Mouse (Mus musculus): ENCODE measurements around the gene Il1rapl1. TPM values are rescaled to one million over a fixed set of nuclear protein-coding genes. Genes with fewer than 3 reads are reported as not detected.

The Il1rapl1 gene
- polyA plus RNA-seq, 1 experiment from 2014 or later: 0.19 TPM

DNA sequence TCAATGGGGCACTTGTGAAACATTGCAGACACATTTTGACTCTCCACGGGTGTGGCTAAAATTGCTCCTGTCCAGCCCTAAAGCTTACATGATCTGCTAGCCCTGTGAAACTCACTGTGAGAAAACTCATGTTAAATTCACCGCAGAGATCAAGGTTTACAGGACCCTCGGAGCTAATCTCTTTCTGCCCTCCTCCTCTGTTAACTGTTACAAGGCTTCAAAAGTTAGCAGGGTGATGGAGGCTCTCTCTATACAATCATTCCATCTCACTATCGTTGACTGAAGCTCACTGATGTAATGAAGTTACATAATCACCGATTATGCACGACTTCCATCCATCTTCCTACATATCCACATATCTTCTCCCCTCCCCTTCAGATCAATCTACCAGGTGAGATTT, 1.9 kb downstream of the Il1rapl1 start:
- Histone ChIP-seq H3K27ac (replicated peaks) (no peak overlapping the region), H3K9ac (ENCODE audit: low read length) (no peak overlapping the region), H3K27me3 (ENCODE audit: control insufficient read depth, insufficient read depth, low read length) (no peaks in the 10 kb centered on the region), H3K4me3 (ENCODE audit: low read depth, low read length) (no peak overlapping the region), H3K36me3 (ENCODE audit: control insufficient read depth, insufficient read depth, low read length) (no peaks in the 10 kb centered on the region), H3K4me2 (replicated peaks; ENCODE audit: low read depth) (peak overlapping the region; percentile 2; the same call in 1 of the 2 replicates), H3K4me1 (replicated peaks; ENCODE audit: control insufficient read depth, insufficient read depth) (no peaks in the 10 kb centered on the region), H3K9me3 (ENCODE audit: control insufficient read depth, low read length) (no peaks in the 10 kb centered on the region)
- no peak for ATAC-seq (ENCODE audit: low FRiP score, low TSS enrichment)
- no peak for DNase-seq (ENCODE audit: low spot score)
- 30% methylated on average over 6 of the region's 6 CpGs for whole genome bisulfite sequencing
- TF ChIP-seq EP300 (optimal IDR thresholded peaks at IDR 0.05) (no peak), CTCF (IDR thresholded peaks at IDR 0.05; ENCODE audit: low read depth) (no peak)

DNA sequence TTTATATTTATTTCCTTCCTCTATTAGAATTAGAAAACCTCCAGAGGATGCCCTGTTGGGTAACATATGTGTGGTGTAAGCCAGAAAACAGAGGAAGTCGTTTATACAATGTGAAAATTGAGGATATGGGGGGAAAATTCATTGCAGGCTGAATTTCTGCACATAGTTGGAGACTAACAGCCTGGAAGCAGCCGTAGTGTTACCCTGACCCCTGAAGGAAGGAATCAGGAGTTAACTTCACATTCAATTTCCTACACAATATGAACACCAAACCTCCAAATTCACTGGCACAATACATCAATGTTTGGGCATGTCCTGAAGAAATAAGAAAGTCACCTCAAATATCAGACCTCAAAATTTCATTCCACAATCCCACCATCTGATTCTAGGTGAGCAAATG, 3.2 kb downstream of the Il1rapl1 start:
- TF ChIP-seq EP300 (optimal IDR thresholded peaks at IDR 0.05) (no peak), CTCF (IDR thresholded peaks at IDR 0.05; ENCODE audit: low read depth) (peak; percentile 52)
- no peaks in the 10 kb centered on the region for H3K9me3 ChIP-seq (ENCODE audit: control insufficient read depth, low read length)
- H3K4me3 ChIP-seq (ENCODE audit: low read depth, low read length): no peak overlapping the region
- no peaks in the 10 kb centered on the region for H3K36me3 ChIP-seq (ENCODE audit: control insufficient read depth, insufficient read depth, low read length)
- no peak overlapping the region for H3K9ac ChIP-seq (ENCODE audit: low read length)
- no peaks in the 10 kb centered on the region for H3K4me1 ChIP-seq (replicated peaks; ENCODE audit: control insufficient read depth, insufficient read depth)
- WGBS: 27% methylated on average over 2 of the region's 2 CpGs
- H3K27ac ChIP-seq (replicated peaks): no peak overlapping the region
- H3K4me2 ChIP-seq (replicated peaks; ENCODE audit: low read depth): no peak overlapping the region
- no peaks in the 10 kb centered on the region for H3K27me3 ChIP-seq (ENCODE audit: control insufficient read depth, insufficient read depth, low read length)
- ATAC-seq (ENCODE audit: low FRiP score, low TSS enrichment) (no peak), DNase-seq (ENCODE audit: low spot score) (no peak)

DNA sequence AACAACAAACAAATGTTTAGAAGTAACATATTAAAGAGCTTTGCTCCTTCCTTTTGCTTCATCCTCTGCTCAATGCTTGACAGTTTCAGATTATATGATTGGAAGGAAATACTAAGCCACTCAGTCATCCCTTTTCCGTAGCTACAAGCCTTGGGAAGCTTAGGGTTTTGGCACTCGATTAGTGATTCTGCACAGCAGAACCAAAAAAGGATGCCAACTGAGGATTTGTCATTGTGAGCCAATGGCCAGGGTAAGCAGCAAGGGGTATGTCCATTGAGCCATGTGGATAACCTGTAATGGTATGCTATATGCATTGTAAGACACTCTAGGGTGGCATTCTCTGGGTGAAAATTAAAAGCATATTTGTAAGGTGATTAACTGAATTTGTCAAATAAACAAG, 5.7 kb downstream of the Il1rapl1 start:
- TF ChIP-seq EP300 (optimal IDR thresholded peaks at IDR 0.05) (no peak), CTCF (IDR thresholded peaks at IDR 0.05; ENCODE audit: low read depth) (no peak)
- Histone ChIP-seq H3K4me1 (replicated peaks; ENCODE audit: control insufficient read depth, insufficient read depth) (no peaks in the 10 kb centered on the region), H3K27me3 (ENCODE audit: control insufficient read depth, insufficient read depth, low read length) (no peaks in the 10 kb centered on the region), H3K27ac (replicated peaks) (no peak overlapping the region), H3K4me2 (replicated peaks; ENCODE audit: low read depth) (no peak overlapping the region), H3K36me3 (ENCODE audit: control insufficient read depth, insufficient read depth, low read length) (no peaks in the 10 kb centered on the region), H3K9ac (ENCODE audit: low read length) (no peak overlapping the region), H3K4me3 (ENCODE audit: low read depth, low read length) (no peak overlapping the region), H3K9me3 (ENCODE audit: control insufficient read depth, low read length) (no peaks in the 10 kb centered on the region)
- no peak for DNase-seq (ENCODE audit: low spot score)
- ATAC-seq (ENCODE audit: low FRiP score, low TSS enrichment): no peak
- 60% methylated on average over 2 of the region's 2 CpGs for WGBS

DNA sequence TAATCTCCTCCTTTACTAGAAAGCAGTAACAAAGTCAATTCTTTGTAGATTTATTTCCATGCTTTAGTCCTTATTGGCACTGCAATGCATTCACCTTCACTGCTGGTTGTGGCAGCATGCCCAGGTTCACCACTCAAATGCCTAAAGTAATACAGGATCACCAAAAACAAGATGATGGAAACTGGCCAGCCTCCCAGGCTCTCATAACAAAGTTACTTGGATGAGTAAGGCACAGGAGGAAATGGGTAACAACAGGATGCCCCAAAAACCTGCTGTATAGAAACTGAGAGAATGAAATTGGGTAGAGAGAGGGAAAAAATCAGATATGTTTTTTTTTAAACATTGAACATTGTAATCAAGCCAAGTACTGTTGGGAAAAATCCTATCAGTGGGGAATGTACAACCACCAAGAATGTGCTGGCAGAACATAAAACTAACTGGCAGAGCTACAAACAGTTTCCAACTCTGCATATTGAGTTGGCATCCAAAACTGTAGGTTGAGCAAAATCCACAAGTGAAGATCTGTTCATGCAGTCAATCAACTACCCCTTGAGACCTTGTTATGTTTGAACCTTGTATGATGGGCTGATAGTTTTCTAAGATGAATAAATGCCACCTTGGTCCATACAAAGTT, 21.4 kb downstream of the Il1rapl1 start:
- H3K4me3 ChIP-seq (ENCODE audit: low read depth, low read length): no peak overlapping the region
- H3K4me2 ChIP-seq (replicated peaks; ENCODE audit: low read depth): no peak overlapping the region
- no peak for DNase-seq (ENCODE audit: low spot score)
- no peak overlapping the region for H3K9ac ChIP-seq (ENCODE audit: low read length)
- no peaks in the 10 kb centered on the region for H3K36me3 ChIP-seq (ENCODE audit: control insufficient read depth, insufficient read depth, low read length)
- ATAC-seq (ENCODE audit: low FRiP score, low TSS enrichment): no peak
- no peaks in the 10 kb centered on the region for H3K9me3 ChIP-seq (ENCODE audit: control insufficient read depth, low read length)
- no peak overlapping the region for H3K27ac ChIP-seq (replicated peaks)
- TF ChIP-seq CTCF (IDR thresholded peaks at IDR 0.05; ENCODE audit: low read depth) (no peak), EP300 (optimal IDR thresholded peaks at IDR 0.05) (no peak)
- H3K4me1 ChIP-seq (replicated peaks; ENCODE audit: control insufficient read depth, insufficient read depth): no peaks in the 10 kb centered on the region
- no peaks in the 10 kb centered on the region for H3K27me3 ChIP-seq (ENCODE audit: control insufficient read depth, insufficient read depth, low read length)

- no peak overlapping the region for H3K9ac ChIP-seq (ENCODE audit: low read length)
- DNase-seq (ENCODE audit: low spot score): no peak
- H3K4me2 ChIP-seq (replicated peaks; ENCODE audit: low read depth): no peak overlapping the region
- ATAC-seq (ENCODE audit: low FRiP score, low TSS enrichment): no peak
- no peak overlapping the region for H3K4me3 ChIP-seq (ENCODE audit: low read depth, low read length)
- no peak for TF ChIP-seq CTCF (IDR thresholded peaks at IDR 0.05; ENCODE audit: low read depth)
- no peak for TF ChIP-seq EP300 (optimal IDR thresholded peaks at IDR 0.05)
- WGBS: 53% methylated on average over 2 of the region's 2 CpGs
- no peak overlapping the region for H3K27ac ChIP-seq (replicated peaks)
- no peaks in the 10 kb centered on the region for H3K4me1 ChIP-seq (replicated peaks; ENCODE audit: control insufficient read depth, insufficient read depth)
- H3K9me3 ChIP-seq (ENCODE audit: control insufficient read depth, low read length): no peaks in the 10 kb centered on the region
- no peaks in the 10 kb centered on the region for H3K27me3 ChIP-seq (ENCODE audit: control insufficient read depth, insufficient read depth, low read length)
- no peaks in the 10 kb centered on the region for H3K36me3 ChIP-seq (ENCODE audit: control insufficient read depth, insufficient read depth, low read length)
Observed at GRCm38 (mm10) chrX:88089873-88090272, 25.6 kb downstream of the Il1rapl1 start.

DNA sequence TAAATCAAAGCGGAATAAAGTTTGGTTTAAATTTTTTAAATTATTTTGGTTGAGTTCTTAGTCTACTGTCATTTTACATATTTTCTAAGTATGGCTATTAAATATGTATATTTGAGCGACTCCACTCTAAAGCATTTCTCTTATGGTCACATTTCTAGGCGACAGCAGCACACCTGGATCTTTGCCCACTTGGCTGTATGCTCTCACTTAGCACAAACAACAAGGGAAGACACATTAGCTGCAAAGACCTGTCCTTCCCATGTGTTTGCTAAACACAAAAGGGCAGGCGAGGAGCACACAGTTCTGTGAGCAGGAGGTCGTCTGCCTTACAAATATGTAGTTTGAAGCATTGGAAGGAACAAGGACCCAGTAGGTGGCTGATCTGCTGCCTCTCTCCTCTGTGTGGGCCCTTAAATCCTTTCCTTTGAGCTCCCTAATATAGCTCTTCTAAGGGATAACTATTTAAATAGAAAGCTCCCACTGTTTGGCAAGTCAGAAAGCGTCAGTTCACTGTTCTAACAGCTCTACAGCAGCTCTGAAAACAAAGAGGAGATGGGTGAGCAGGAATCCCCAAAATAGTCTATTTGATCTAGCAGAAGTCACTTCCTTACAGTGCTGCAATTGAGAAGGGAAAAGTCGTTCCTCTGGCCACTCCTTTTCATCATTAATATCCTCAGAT, 42.6 kb downstream of the Il1rapl1 start:
- no peak overlapping the region for H3K27ac ChIP-seq (replicated peaks)
- no peaks in the 10 kb centered on the region for H3K36me3 ChIP-seq (ENCODE audit: control insufficient read depth, insufficient read depth, low read length)
- ATAC-seq (ENCODE audit: low FRiP score, low TSS enrichment) (no peak), DNase-seq (ENCODE audit: low spot score) (no peak)
- H3K27me3 ChIP-seq (ENCODE audit: control insufficient read depth, insufficient read depth, low read length): no peaks in the 10 kb centered on the region
- no peak overlapping the region for H3K4me3 ChIP-seq (ENCODE audit: low read depth, low read length)
- no peak overlapping the region for H3K4me2 ChIP-seq (replicated peaks; ENCODE audit: low read depth)
- H3K9ac ChIP-seq (ENCODE audit: low read length): no peak overlapping the region
- H3K4me1 ChIP-seq (replicated peaks; ENCODE audit: control insufficient read depth, insufficient read depth): no peaks in the 10 kb centered on the region
- WGBS: 41% methylated on average over 7 of the region's 7 CpGs
- TF ChIP-seq EP300 (optimal IDR thresholded peaks at IDR 0.05): no peak
- TF ChIP-seq CTCF (IDR thresholded peaks at IDR 0.05; ENCODE audit: low read depth): no peak
- no peaks in the 10 kb centered on the region for H3K9me3 ChIP-seq (ENCODE audit: control insufficient read depth, low read length)
